Mouse (Mus musculus) ES-Bruce4 (cell line): ENCODE measurements around the gene Slc39a11. TPM values are rescaled to one million over a fixed set of nuclear protein-coding genes. Genes with fewer than 3 reads are reported as not detected.
A peak's percentile ranks its signal among the peaks of the same experiment; 100 is the strongest.

Source experiments
- H3K27ac ChIP-seq: 2 replicates; pipeline ENCODE4 v1.5.1; 2012; ENCODE audit warnings: low read length, inconsistent platforms; ENCODE audit not compliant: insufficient read depth
- H3K27me3 ChIP-seq: 2 replicates; pipeline ENCODE4 v1.6.1; 2012; ENCODE audit warnings: mild to moderate bottlenecking, low read length, inconsistent platforms; ENCODE audit not compliant: control insufficient read depth, poor library complexity, insufficient read depth, severe bottlenecking
- H3K36me3 ChIP-seq: 2 replicates; pipeline ENCODE4 v1.6.1; 2012; ENCODE audit warnings: inconsistent platforms, mild to moderate bottlenecking, low read length, moderate library complexity; ENCODE audit not compliant: control insufficient read depth, poor library complexity, insufficient read depth, severe bottlenecking
- H3K4me1 ChIP-seq: one replicate; pipeline ENCODE4 v1.8.1; 2011; ENCODE audit warnings: low read length; ENCODE audit not compliant: control insufficient read depth, insufficient read depth
- H3K4me3 ChIP-seq: 2 replicates; pipeline ENCODE4 v1.5.1; 2011; ENCODE audit warnings: low read depth, mild to moderate bottlenecking, low read length
- H3K9ac ChIP-seq: 2 replicates; pipeline ENCODE4 v1.6.1; 2012; ENCODE audit warnings: low read depth, mild to moderate bottlenecking, inconsistent platforms; ENCODE audit not compliant: poor library complexity, severe bottlenecking
- H3K9me3 ChIP-seq: replicated peaks from 2 replicates; pipeline ENCODE4 v1.6.1; 2012; ENCODE audit warnings: mild to moderate bottlenecking, low read length, inconsistent platforms; ENCODE audit not compliant: control insufficient read depth, poor library complexity, insufficient read depth, severe bottlenecking
- CTCF ChIP-seq: IDR thresholded peaks from one replicate; pipeline ENCODE4 v1.8.1; 2011; ENCODE audit warnings: low read depth, low read length
- EP300 ChIP-seq: IDR thresholded peaks from 2 replicates; pipeline ENCODE4 v1.6.1; 2011; ENCODE audit warnings: low read depth, low read length; ENCODE audit not compliant: insufficient read depth
- POLR2A ChIP-seq: IDR thresholded peaks from one replicate; pipeline ENCODE4 v1.8.1; 2011; ENCODE audit warnings: low read length; ENCODE audit not compliant: insufficient read depth
- polyA plus RNA-seq: library from polyadenylated mRNA; stranded (reverse); fragments of >200 nt; gene quantifications from 2 replicates; pipeline ENCODE4 v1.2.4, GENCODE M21; 2011; ENCODE audit warnings: low read depth; ENCODE audit not compliant: missing spikeins, insufficient read depth, insufficient read length

The Slc39a11 gene
- polyA plus RNA-seq, 1 experiment: 7.4 TPM

DNA sequence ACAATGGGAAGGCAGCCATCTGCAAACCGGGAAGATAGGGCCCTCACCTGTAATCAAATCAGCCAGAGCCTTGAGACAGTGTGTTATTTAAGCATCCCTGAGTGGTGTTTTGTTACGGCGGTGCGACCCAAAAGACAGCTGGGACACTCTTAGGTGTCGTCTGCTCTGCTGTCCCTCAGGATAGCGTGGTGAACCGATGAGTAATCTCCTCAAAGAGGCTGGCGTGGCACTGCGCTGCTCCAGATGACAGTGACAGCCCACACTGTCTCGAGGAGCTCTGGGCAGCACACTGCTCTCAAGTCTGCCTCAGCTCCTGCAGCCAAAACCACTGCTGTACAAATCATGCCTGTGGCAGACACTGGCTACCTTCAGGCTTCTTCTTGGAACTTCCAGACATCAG, 133.7 kb downstream of the Slc39a11 start:
- Histone ChIP-seq H3K9me3 (no peaks in the 10 kb centered on the region), H3K9ac (no peak overlapping the region), H3K27me3 (no peaks in the 10 kb centered on the region), H3K4me1 (no peaks in the 10 kb centered on the region), H3K4me3 (no peak overlapping the region), H3K27ac (no peak overlapping the region), H3K36me3 (no peaks in the 10 kb centered on the region)
- TF ChIP-seq CTCF: no peak
- TF ChIP-seq POLR2A: no peak
- TF ChIP-seq EP300: no peak

DNA sequence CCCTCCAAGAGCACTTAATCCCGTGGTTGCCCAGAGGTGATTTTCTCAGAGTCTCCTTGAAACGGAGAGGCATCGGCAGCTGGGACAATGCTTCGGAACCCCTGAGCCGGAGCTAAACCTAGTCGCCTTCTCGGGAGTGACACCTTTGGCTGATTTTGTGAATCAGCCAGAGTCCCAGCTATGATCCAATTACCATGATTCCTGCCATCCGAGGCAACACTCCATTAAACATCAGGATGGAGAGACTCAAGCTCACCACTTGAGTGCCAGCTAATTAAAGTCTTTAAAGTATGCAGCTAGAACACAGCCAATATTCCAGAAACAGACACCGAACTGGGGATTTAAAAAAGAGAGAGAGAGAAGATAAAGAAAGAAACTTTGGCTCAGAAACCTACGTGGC, 136.9 kb downstream of the Slc39a11 start:
- Histone ChIP-seq H3K9me3 (no peaks in the 10 kb centered on the region), H3K4me1 (no peaks in the 10 kb centered on the region), H3K4me3 (no peak overlapping the region), H3K9ac (no peak overlapping the region), H3K27ac (no peak overlapping the region), H3K27me3 (no peaks in the 10 kb centered on the region), H3K36me3 (no peaks in the 10 kb centered on the region)
- TF ChIP-seq EP300 (no peak), POLR2A (no peak), CTCF (no peak)

DNA sequence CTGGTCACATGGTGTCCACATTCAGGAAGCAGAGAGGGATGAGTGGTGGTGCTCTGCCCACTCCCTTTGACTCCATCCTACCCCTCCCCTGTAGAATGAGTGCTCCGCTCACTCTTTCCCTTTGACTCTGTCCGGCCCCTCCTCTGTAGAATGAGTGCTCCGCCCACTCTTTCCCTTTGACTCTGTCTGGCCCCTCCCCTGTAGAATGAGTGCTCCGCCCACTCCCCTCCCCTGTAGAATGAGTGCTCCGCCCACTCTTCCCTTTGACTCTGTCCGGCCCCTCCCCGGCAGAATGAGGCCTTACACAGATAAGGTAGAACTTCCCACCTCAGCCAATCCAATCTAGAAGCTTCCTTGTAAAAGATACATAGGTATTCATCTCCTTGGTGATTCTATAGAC, 137.7 kb downstream of the Slc39a11 start:
- H3K9ac ChIP-seq: no peak overlapping the region
- no peaks in the 10 kb centered on the region for H3K4me1 ChIP-seq
- H3K4me3 ChIP-seq: no peak overlapping the region
- H3K27ac ChIP-seq: no peak overlapping the region
- no peaks in the 10 kb centered on the region for H3K36me3 ChIP-seq
- H3K27me3 ChIP-seq: no peaks in the 10 kb centered on the region
- TF ChIP-seq CTCF: no peak
- TF ChIP-seq POLR2A: no peak
- 0 out of 2 replicates have a peak, but pooled peaks have one; percentile 20 for TF ChIP-seq EP300
- no peaks in the 10 kb centered on the region for H3K9me3 ChIP-seq

DNA sequence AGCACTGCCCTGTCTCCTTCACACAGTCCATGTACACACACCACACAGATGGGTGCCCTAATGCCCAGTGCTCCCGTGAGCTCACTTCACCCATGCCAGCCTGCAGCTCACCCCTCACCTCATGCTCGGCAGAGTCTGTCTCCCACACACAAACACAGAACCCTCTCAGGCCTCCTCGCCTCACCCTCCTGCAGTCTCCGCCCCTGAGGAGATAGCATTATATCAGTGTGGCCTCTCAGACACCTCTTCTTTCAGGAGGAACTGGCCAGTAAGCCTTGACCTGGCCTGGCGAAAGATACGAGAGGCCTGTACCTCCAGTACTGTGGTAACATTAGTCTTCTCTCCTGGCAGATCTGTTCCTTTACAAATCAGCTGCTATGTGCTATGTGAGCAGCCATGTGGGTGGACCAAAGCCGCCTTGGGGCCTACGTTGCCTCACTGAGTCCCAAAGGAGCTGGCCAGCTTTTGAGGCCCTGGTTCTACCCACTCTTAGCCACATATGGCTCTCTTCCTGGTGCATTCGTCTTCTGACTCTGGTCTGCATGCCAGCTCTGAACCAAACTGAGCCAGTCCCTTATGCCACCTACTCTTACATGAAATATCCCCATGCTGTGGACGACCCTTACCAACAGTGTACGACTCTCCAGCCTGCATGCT, 138.8 kb downstream of the Slc39a11 start:
- Histone ChIP-seq H3K27me3 (no peaks in the 10 kb centered on the region), H3K9ac (no peak overlapping the region), H3K4me3 (no peak overlapping the region), H3K27ac (no peak overlapping the region), H3K9me3 (no peaks in the 10 kb centered on the region), H3K36me3 (no peaks in the 10 kb centered on the region), H3K4me1 (no peaks in the 10 kb centered on the region)
- TF ChIP-seq CTCF (no peak), EP300 (no peak), POLR2A (no peak)

DNA sequence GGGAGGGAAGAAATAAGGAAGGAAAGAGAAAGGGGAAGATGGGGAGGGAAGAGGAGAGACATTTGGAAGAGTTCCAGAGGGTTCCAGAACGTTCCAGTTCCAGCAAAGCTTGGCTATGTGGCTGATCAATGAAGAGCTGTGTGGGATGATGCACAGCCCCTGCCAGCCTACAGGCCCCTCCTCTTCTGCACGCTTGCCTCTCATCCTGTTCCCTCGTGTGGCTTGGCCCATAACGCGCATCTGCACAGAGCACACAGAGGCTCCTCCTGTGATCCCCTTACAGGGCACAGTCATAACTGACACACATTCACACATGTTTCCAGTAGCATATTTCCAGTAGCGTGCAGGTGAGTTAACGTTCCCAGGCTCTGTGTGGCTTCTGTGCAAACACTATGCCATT, 139.6 kb downstream of the Slc39a11 start:
- H3K27me3 ChIP-seq: no peaks in the 10 kb centered on the region
- no peak overlapping the region for H3K4me3 ChIP-seq
- H3K9ac ChIP-seq: no peak overlapping the region
- H3K27ac ChIP-seq: no peak overlapping the region
- no peaks in the 10 kb centered on the region for H3K9me3 ChIP-seq
- no peak for TF ChIP-seq EP300
- TF ChIP-seq CTCF: no peak
- no peak for TF ChIP-seq POLR2A
- H3K4me1 ChIP-seq: no peaks in the 10 kb centered on the region
- no peaks in the 10 kb centered on the region for H3K36me3 ChIP-seq

DNA sequence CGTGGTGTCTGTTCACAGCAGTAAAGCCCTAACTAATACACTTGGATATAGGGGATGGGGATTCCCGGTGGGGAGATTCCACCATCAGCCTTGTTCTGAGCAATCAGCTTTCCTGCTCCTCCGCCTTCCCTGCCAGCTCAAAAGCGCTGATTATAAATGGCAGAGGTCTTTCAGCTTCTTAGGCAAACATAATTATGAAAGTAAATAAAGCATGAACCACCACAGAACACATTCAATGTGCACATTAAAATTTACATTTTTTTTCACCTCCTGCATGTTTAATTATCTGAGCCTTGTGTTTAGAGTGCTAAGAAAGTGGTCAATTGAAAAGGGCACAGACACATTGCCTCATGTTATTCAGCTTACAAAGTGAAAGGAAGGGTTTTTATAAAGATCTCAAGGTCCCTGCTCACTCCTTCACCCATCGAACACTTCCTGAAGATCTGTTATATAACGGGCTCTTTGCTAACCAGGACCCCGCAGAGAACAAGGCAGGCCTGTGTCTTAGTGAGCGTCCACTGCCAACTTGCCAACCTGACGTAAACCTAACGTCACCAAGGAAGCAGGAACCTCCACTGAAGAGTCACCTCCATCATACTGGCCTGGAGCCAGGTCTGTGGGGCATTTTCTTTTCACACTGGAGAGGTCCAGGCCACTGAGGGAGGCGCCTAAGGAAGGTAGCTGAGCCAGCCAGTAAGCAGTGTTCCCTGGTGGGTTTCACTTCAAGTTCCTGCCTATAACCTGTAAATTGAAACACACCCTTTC, 142.0 kb downstream of the Slc39a11 start:
- Histone ChIP-seq H3K9me3 (no peaks in the 10 kb centered on the region), H3K9ac (no peak overlapping the region), H3K36me3 (no peaks in the 10 kb centered on the region), H3K4me1 (no peaks in the 10 kb centered on the region), H3K4me3 (no peak overlapping the region), H3K27me3 (no peaks in the 10 kb centered on the region), H3K27ac (no peak overlapping the region)
- TF ChIP-seq CTCF: no peak
- no peak for TF ChIP-seq EP300
- TF ChIP-seq POLR2A: no peak
